ENCODE assay signal across 24 mouse cellular contexts in genomic region chr5:22141821-22142220, GRCm38 (mm10).
DNase-seq lines count a peak whose midpoint lies in the region; ATAC-seq and TF ChIP-seq lines count a peak whose summit lies in the region.
"Had no signal": no experiment of that assay in that cellular context is flagged by ENCODE, and none has a peak within 500 bp of the region (broad histone marks: within the 10 kb centered on the region; RNA-seq: fewer than 3 reads in every experiment).

No protein-coding gene starts in this region.

- TF ChIP-seq EP300 in lung, postnatal 0 days (IDR thresholded peaks at IDR 0.05) = no peak

- DNase-seq in kidney, adult 2 months = peak; percentile 14
- peak; percentile 70 for DNase-seq in adrenal gland, postnatal 14 days
- DNase-seq in thymus, adult 18-20 months = no peak
- no peak for DNase-seq in layer of hippocampus, postnatal 36 days
- no peak for DNase-seq in lung, postnatal 0 days (ENCODE audit: low spot score)
- DNase-seq: B cell, adult 2 months; cerebellum, adult 8-10 months; cerebellum, postnatal 14 days; embryo, embryonic 11 days; heart, adult 18-20 months; kidney, adult 18-20 months had no signal

- no peak for TF ChIP-seq CTCF in kidney, adult 2 months (conservative IDR thresholded peaks at IDR 0.05; ENCODE audit: insufficient read depth, insufficient read length, low read depth, low read length)
- TF ChIP-seq CTCF in C2C12 (IDR thresholded peaks at IDR 0.05; ENCODE audit: control insufficient read depth, insufficient read depth, insufficient read length) = no peak
- TF ChIP-seq CTCF in lung, postnatal 0 days (IDR thresholded peaks at IDR 0.05) = no peak

- no peak overlapping the region for H3K27ac ChIP-seq in kidney, adult 2 months (ENCODE audit: insufficient read depth, low read depth, low read length)
- H3K27ac ChIP-seq in kidney, embryonic 16.5 days (ENCODE audit: low read length) = no peak overlapping the region
- H3K27ac ChIP-seq in lung, postnatal 0 days (ENCODE audit: low read length) = no peak overlapping the region
- H3K27ac ChIP-seq: embryonic facial prominence, embryonic 15.5 days; forebrain, embryonic 10.5 days; heart, embryonic 15.5 days; hindbrain, embryonic 10.5 days; hindbrain, embryonic 14.5 days; intestine, embryonic 15.5 days had no signal

- no peak overlapping the region for H3ac ChIP-seq in C2C12 (ENCODE audit: control insufficient read depth, insufficient read length, low read depth)

- no peak overlapping the region for H3K9ac ChIP-seq in kidney, embryonic 16.5 days (replicated peaks; ENCODE audit: low read length)
- H3K9ac ChIP-seq in lung, postnatal 0 days (replicated peaks; ENCODE audit: low read depth) = no peak overlapping the region
- H3K9ac ChIP-seq: embryonic facial prominence, embryonic 15.5 days; heart, embryonic 15.5 days; hindbrain, embryonic 14.5 days; intestine, embryonic 15.5 days had no signal

- no peaks in the 10 kb centered on the region for H3K27me3 ChIP-seq in kidney, adult 2 months (replicated peaks; ENCODE audit: control insufficient read depth, insufficient read depth, low read length)
- H3K27me3 ChIP-seq in kidney, embryonic 16.5 days (ENCODE audit: insufficient read depth, low read length) = no peaks in the 10 kb centered on the region
- no peaks in the 10 kb centered on the region for H3K27me3 ChIP-seq in C2C12 (ENCODE audit: control insufficient read depth, insufficient read depth, insufficient read length)
- no peaks in the 10 kb centered on the region for H3K27me3 ChIP-seq in lung, postnatal 0 days (replicated peaks; ENCODE audit: insufficient read depth, low read length)
- H3K27me3 ChIP-seq: embryonic facial prominence, embryonic 15.5 days; heart, embryonic 15.5 days; intestine, embryonic 15.5 days had no signal

- ATAC-seq in kidney, embryonic 16.5 days (ENCODE audit: low FRiP score, low TSS enrichment) = no peak
- no peak for ATAC-seq in lung, postnatal 0 days
- ATAC-seq: activated CD4-positive, CD25-positive, alpha-beta regulatory T cell, adult 4 months; forebrain, embryonic 14.5 days; intestine, embryonic 15.5 days; Patski had no signal

- TF ChIP-seq POLR2A in kidney, adult 2 months (IDR thresholded peaks at IDR 0.05; ENCODE audit: low read depth, low read length) = no peak

- WGBS in kidney, adult 2 months = 71% methylated on average over 4 of the region's 4 CpGs
- WGBS in kidney, embryonic 16.5 days = 75% methylated on average over 4 of the region's 4 CpGs
- 58% methylated on average over 4 of the region's 4 CpGs for WGBS in lung, postnatal 0 days

- no peak overlapping the region for H3K4me3 ChIP-seq in kidney, adult 2 months (ENCODE audit: insufficient read depth, low read depth, low read length)
- no peak overlapping the region for H3K4me3 ChIP-seq in kidney, embryonic 16.5 days (ENCODE audit: low read length)
- H3K4me3 ChIP-seq in C2C12 (ENCODE audit: insufficient read depth, poor library complexity, severe bottlenecking) = no peak overlapping the region
- no peak overlapping the region for H3K4me3 ChIP-seq in lung, postnatal 0 days (ENCODE audit: low read depth, low read length)
- H3K4me3 ChIP-seq: embryonic facial prominence, embryonic 15.5 days; erythroblast, embryonic 14.5 days; forebrain, embryonic 10.5 days; heart, embryonic 15.5 days; hindbrain, embryonic 10.5 days; intestine, embryonic 15.5 days had no signal

- H3K79me3 ChIP-seq in C2C12 (ENCODE audit: low read depth) = no peaks in the 10 kb centered on the region

- H3K79me2 ChIP-seq in C2C12 (ENCODE audit: control insufficient read depth, insufficient read depth) = no peaks in the 10 kb centered on the region

- no peak overlapping the region for H3K4me2 ChIP-seq in kidney, embryonic 16.5 days (replicated peaks; ENCODE audit: low read depth, low read length)
- no peak overlapping the region for H3K4me2 ChIP-seq in lung, postnatal 0 days (replicated peaks; ENCODE audit: low read depth, low read length)
- H3K4me2 ChIP-seq: embryonic facial prominence, embryonic 15.5 days; heart, embryonic 11.5 days; heart, embryonic 15.5 days; hindbrain, embryonic 14.5 days; intestine, embryonic 15.5 days had no signal

- no peaks in the 10 kb centered on the region for H3K4me1 ChIP-seq in kidney, adult 2 months (ENCODE audit: control insufficient read depth, insufficient read depth, low read length)
- no peaks in the 10 kb centered on the region for H3K4me1 ChIP-seq in kidney, embryonic 16.5 days (ENCODE audit: insufficient read depth, low read length)
- no peaks in the 10 kb centered on the region for H3K4me1 ChIP-seq in lung, postnatal 0 days (ENCODE audit: insufficient read depth, low read depth, low read length)
- H3K4me1 ChIP-seq: embryonic facial prominence, embryonic 15.5 days; intestine, embryonic 15.5 days had no signal

- no peaks in the 10 kb centered on the region; the same call in 1 of the 2 replicates for H3K9me3 ChIP-seq in kidney, embryonic 16.5 days (ENCODE audit: low read length)
- no peaks in the 10 kb centered on the region for H3K9me3 ChIP-seq in lung, postnatal 0 days (ENCODE audit: low read length)
- H3K9me3 ChIP-seq: embryonic facial prominence, embryonic 15.5 days; intestine, embryonic 15.5 days had no signal

- H3K36me3 ChIP-seq in kidney, adult 2 months (ENCODE audit: control insufficient read depth, insufficient read depth, low read length) = no peaks in the 10 kb centered on the region
- no peaks in the 10 kb centered on the region for H3K36me3 ChIP-seq in kidney, embryonic 16.5 days (ENCODE audit: insufficient read depth, low read length)
- H3K36me3 ChIP-seq in C2C12 (ENCODE audit: control insufficient read depth, insufficient read depth) = no peaks in the 10 kb centered on the region
- H3K36me3 ChIP-seq in lung, postnatal 0 days (ENCODE audit: insufficient read depth, low read length) = no peaks in the 10 kb centered on the region
- H3K36me3 ChIP-seq: embryonic facial prominence, embryonic 15.5 days; forebrain, embryonic 10.5 days; heart, embryonic 15.5 days; hindbrain, embryonic 10.5 days; intestine, embryonic 15.5 days had no signal

TF ChIP-seq in C2C12, 6 proteins besides CTCF, POLR2A, EP300 and RAD21:
- TF ChIP-seq FOSL1 (IDR thresholded peaks at IDR 0.05; ENCODE audit: insufficient read depth, low read length, poor library complexity, severe bottlenecking) (peak; percentile 30), CEBPB (IDR thresholded peaks at IDR 0.05; ENCODE audit: low read depth) (no peak)

Comparison
In these comparisons a context has a peak if more than half of its experiments do, and no peak if none do; other contexts are left out.
1. DNase-seq: peak in kidney, adult 2 months (single experiment) and adrenal gland, postnatal 14 days (single experiment); none in thymus, adult 18-20 months (0 of 2), layer of hippocampus, postnatal 36 days (0 of 2) and lung, postnatal 0 days (single experiment).